Mouse (Mus musculus): ENCODE data around the gene Foxk1. TPM values are rescaled to one million over a fixed set of nuclear protein-coding genes. Genes with fewer than 3 reads are reported as not detected.

Foxk1 gene
- polyA plus RNA-seq, 1 experiment from 2014 or later = 3.1 TPM

GRCm38 (mm10) chr5:142384911-142385660 lies 16.2 kb upstream of the Foxk1 start:
- Histone ChIP-seq H3K4me1 (replicated peaks; ENCODE audit: control insufficient read depth, insufficient read depth, low read length) (peaks cover 18% of the 10 kb centered on the region), H3K4me3 (ENCODE audit: low read length) (no peak overlapping the region), H3K27ac (ENCODE audit: low read length) (no peak overlapping the region), H3K4me2 (ENCODE audit: low read depth, low read length) (peak overlapping the region; percentile 24), H3K9ac (ENCODE audit: low read length) (no peak overlapping the region), H3K9me3 (ENCODE audit: control insufficient read depth, low read length) (no peaks in the 10 kb centered on the region), H3K36me3 (ENCODE audit: control insufficient read depth, insufficient read depth, low read length) (no peaks in the 10 kb centered on the region), H3K27me3 (ENCODE audit: control insufficient read depth, insufficient read depth, low read depth, low read length) (no peaks in the 10 kb centered on the region)
- WGBS = 38% methylated on average over 23 of the region's 23 CpGs
- no peak for ATAC-seq (ENCODE audit: low read depth)

- H3K4me3 ChIP-seq (ENCODE audit: low read length) = no peak overlapping the region
- 57% methylated on average over 6 of the region's 6 CpGs for WGBS
- H3K9ac ChIP-seq (ENCODE audit: low read length) = peak overlapping the region; percentile 31; the same call in 1 of the 2 replicates
- peak overlapping the region; percentile 20; the same call in 1 of the 2 replicates for H3K27ac ChIP-seq (ENCODE audit: low read length)
- H3K27me3 ChIP-seq (ENCODE audit: control insufficient read depth, insufficient read depth, low read depth, low read length) = no peaks in the 10 kb centered on the region
- ATAC-seq (ENCODE audit: low read depth) = no peak; the same call in 1 of the 2 replicates
- no peak overlapping the region for H3K4me2 ChIP-seq (ENCODE audit: low read depth, low read length)
- peaks cover 18% of the 10 kb centered on the region for H3K4me1 ChIP-seq (replicated peaks; ENCODE audit: control insufficient read depth, insufficient read depth, low read length)
- H3K9me3 ChIP-seq (ENCODE audit: control insufficient read depth, low read length) = no peaks in the 10 kb centered on the region
- H3K36me3 ChIP-seq (ENCODE audit: control insufficient read depth, insufficient read depth, low read length) = no peaks in the 10 kb centered on the region
Measured at GRCm38 (mm10) chr5:142386329-142386728, 15.0 kb upstream of the Foxk1 start.

GRCm38 (mm10) chr5:142386784-142387680 lies 14.3 kb upstream of the Foxk1 start:
- 39% methylated on average over 17 of the region's 17 CpGs for WGBS
- peaks cover 18% of the 10 kb centered on the region for H3K4me1 ChIP-seq (replicated peaks; ENCODE audit: control insufficient read depth, insufficient read depth, low read length)
- peak; percentile 20; the same call in 1 of the 2 replicates for ATAC-seq (ENCODE audit: low read depth)
- no peaks in the 10 kb centered on the region for H3K36me3 ChIP-seq (ENCODE audit: control insufficient read depth, insufficient read depth, low read length)
- H3K27ac ChIP-seq (ENCODE audit: low read length) = peak overlapping the region; percentile 30
- peak overlapping the region; percentile 31; the same call in 1 of the 2 replicates for H3K9ac ChIP-seq (ENCODE audit: low read length)
- H3K4me3 ChIP-seq (ENCODE audit: low read length) = no peak overlapping the region
- H3K9me3 ChIP-seq (ENCODE audit: control insufficient read depth, low read length) = no peaks in the 10 kb centered on the region
- H3K4me2 ChIP-seq (ENCODE audit: low read depth, low read length) = no peak overlapping the region
- no peaks in the 10 kb centered on the region for H3K27me3 ChIP-seq (ENCODE audit: control insufficient read depth, insufficient read depth, low read depth, low read length)

GRCm38 (mm10) chr5:142387716-142388115 lies 13.6 kb upstream of the Foxk1 start:
- H3K27ac ChIP-seq (ENCODE audit: low read length) = no peak overlapping the region
- 65% methylated on average over 4 of the region's 4 CpGs for WGBS
- no peaks in the 10 kb centered on the region for H3K9me3 ChIP-seq (ENCODE audit: control insufficient read depth, low read length)
- H3K27me3 ChIP-seq (ENCODE audit: control insufficient read depth, insufficient read depth, low read depth, low read length) = no peaks in the 10 kb centered on the region
- peaks cover 18% of the 10 kb centered on the region for H3K4me1 ChIP-seq (replicated peaks; ENCODE audit: control insufficient read depth, insufficient read depth, low read length)
- H3K4me3 ChIP-seq (ENCODE audit: low read length) = no peak overlapping the region
- no peak overlapping the region for H3K4me2 ChIP-seq (ENCODE audit: low read depth, low read length)
- no peak overlapping the region for H3K9ac ChIP-seq (ENCODE audit: low read length)
- ATAC-seq (ENCODE audit: low read depth) = no peak
- H3K36me3 ChIP-seq (ENCODE audit: control insufficient read depth, insufficient read depth, low read length) = no peaks in the 10 kb centered on the region

GRCm38 (mm10) chr5:142391691-142392090 lies 9.6 kb upstream of the Foxk1 start:
- Histone ChIP-seq H3K4me3 (ENCODE audit: low read length) (no peak overlapping the region), H3K36me3 (ENCODE audit: control insufficient read depth, insufficient read depth, low read length) (no peaks in the 10 kb centered on the region), H3K9me3 (ENCODE audit: control insufficient read depth, low read length) (no peaks in the 10 kb centered on the region), H3K27ac (ENCODE audit: low read length) (no peak overlapping the region), H3K4me1 (replicated peaks; ENCODE audit: control insufficient read depth, insufficient read depth, low read length) (peaks cover 4% of the 10 kb centered on the region), H3K9ac (ENCODE audit: low read length) (no peak overlapping the region), H3K4me2 (ENCODE audit: low read depth, low read length) (no peak overlapping the region), H3K27me3 (ENCODE audit: control insufficient read depth, insufficient read depth, low read depth, low read length) (no peaks in the 10 kb centered on the region)
- 64% methylated on average over 5 of the region's 5 CpGs for WGBS
- ATAC-seq (ENCODE audit: low read depth) = peak; percentile 51; the same call in 1 of the 2 replicates

- no peak overlapping the region for H3K27ac ChIP-seq (ENCODE audit: low read length)
- no peaks in the 10 kb centered on the region for H3K27me3 ChIP-seq (ENCODE audit: control insufficient read depth, insufficient read depth, low read depth, low read length)
- H3K4me3 ChIP-seq (ENCODE audit: low read length) = no peak overlapping the region
- H3K36me3 ChIP-seq (ENCODE audit: control insufficient read depth, insufficient read depth, low read length) = no peaks in the 10 kb centered on the region
- 93% methylated on average over 6 of the region's 6 CpGs for WGBS
- H3K4me1 ChIP-seq (replicated peaks; ENCODE audit: control insufficient read depth, insufficient read depth, low read length) = no peaks in the 10 kb centered on the region
- H3K4me2 ChIP-seq (ENCODE audit: low read depth, low read length) = no peak overlapping the region
- H3K9me3 ChIP-seq (ENCODE audit: control insufficient read depth, low read length) = no peaks in the 10 kb centered on the region
- H3K9ac ChIP-seq (ENCODE audit: low read length) = no peak overlapping the region
- ATAC-seq (ENCODE audit: low read depth) = no peak
Measured at GRCm38 (mm10) chr5:142394602-142395252, 6.6 kb upstream of the Foxk1 start.

GRCm38 (mm10) chr5:142395909-142396308 lies 5.4 kb upstream of the Foxk1 start:
- 60% methylated on average over 5 of the region's 5 CpGs for WGBS
- H3K4me1 ChIP-seq (replicated peaks; ENCODE audit: control insufficient read depth, insufficient read depth, low read length) = peaks cover 8% of the 10 kb centered on the region

GRCm38 (mm10) chr5:142400181-142400883 lies 965 bp upstream of the Foxk1 start:
- WGBS = 19% methylated on average over 17 of the region's 17 CpGs
- Histone ChIP-seq H3K4me3 (ENCODE audit: low read length) (peak overlapping the region; percentile 100), H3K4me2 (ENCODE audit: low read depth, low read length) (peak overlapping the region; percentile 73), H3K36me3 (ENCODE audit: control insufficient read depth, insufficient read depth, low read length) (no peaks in the 10 kb centered on the region), H3K4me1 (replicated peaks; ENCODE audit: control insufficient read depth, insufficient read depth, low read length) (peaks cover 35% of the 10 kb centered on the region), H3K27ac (ENCODE audit: low read length) (peak overlapping the region; percentile 42), H3K9me3 (ENCODE audit: control insufficient read depth, low read length) (no peaks in the 10 kb centered on the region), H3K27me3 (ENCODE audit: control insufficient read depth, insufficient read depth, low read depth, low read length) (no peaks in the 10 kb centered on the region), H3K9ac (ENCODE audit: low read length) (peak overlapping the region; percentile 98)
- ATAC-seq (ENCODE audit: low read depth) = no peak

More at GRCm38 (mm10) chr5:142395909-142396308, 5.4 kb upstream of the Foxk1 start:
- H3K4me2 ChIP-seq (ENCODE audit: low read depth, low read length) = no peak overlapping the region
- H3K27ac ChIP-seq (ENCODE audit: low read length) = no peak overlapping the region
- no peak overlapping the region for H3K9ac ChIP-seq (ENCODE audit: low read length)
- no peak overlapping the region for H3K4me3 ChIP-seq (ENCODE audit: low read length)
- H3K36me3 ChIP-seq (ENCODE audit: control insufficient read depth, insufficient read depth, low read length) = no peaks in the 10 kb centered on the region
- H3K27me3 ChIP-seq (ENCODE audit: control insufficient read depth, insufficient read depth, low read depth, low read length) = no peaks in the 10 kb centered on the region
- ATAC-seq (ENCODE audit: low read depth) = no peak
- H3K9me3 ChIP-seq (ENCODE audit: control insufficient read depth, low read length) = no peaks in the 10 kb centered on the region
